Mouse (Mus musculus) gastrocnemius, adult 8-10 months (tissue): ENCODE data around the gene Iqce. TPM values are rescaled to one million over a fixed set of nuclear protein-coding genes. Genes with fewer than 3 reads are reported as not detected.

Experiments used
- DNase-seq, 2 experiments: peaks; one replicate each; pipeline ENCODE4 v3.0.0; 2022; ENCODE audit warnings: low spot score in 2 of 2
- total RNA-seq, 4 experiments: library from RNA; stranded (reverse); gene quantifications; 2 replicates each; pipeline ENCODE4 v1.2.4; 2022

Iqce gene
- 1 to 10 TPM; 1.0 to 2.9 (median 1.4) TPM for total RNA-seq

DNA sequence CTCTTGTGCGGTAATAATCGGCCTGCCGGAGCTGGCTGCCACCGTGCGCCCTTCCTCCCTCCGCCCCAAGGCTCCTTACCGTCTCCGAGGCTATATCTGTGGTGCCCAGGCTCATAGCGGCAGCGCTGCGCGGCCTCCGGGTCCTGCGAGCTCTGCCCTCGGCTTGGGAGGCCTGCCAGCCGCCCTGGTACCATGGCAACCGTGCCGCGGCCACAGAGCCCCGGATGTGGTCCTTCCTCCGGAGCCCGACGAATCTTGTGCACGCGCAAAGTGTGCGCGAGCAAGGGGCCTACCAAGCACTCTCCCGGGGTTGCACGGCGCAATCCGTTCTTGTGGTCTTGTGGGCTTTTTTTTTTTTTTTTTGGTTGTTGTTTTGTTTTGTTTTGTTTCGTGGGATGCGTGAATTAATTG is at the start of gene Iqce:
Iqce (minus strand) TSS at position 276 of the 411 bp plus-strand sequence.
- peak; percentile 86 to 90 for DNase-seq

DNA sequence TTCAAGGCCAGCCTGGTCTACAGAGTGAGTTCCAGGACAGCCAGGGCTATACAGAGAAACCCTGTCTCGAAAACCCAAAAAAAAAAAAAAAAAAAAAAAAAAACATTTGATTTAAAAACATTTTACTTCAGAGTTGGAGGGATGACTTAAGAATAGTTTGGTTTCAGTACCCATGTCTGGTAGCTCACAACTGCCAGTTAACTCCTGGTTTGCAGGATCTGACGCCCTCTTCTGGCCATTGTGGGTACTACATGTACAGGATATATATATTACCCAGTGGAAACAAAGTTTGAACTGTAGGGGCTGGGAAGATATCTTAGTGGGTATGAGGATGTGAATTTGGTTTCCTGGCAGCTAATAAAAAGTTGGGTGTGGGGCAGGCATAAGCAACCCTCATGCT is 48.7 kb upstream of the Iqce start:
- no peak for DNase-seq

DNA sequence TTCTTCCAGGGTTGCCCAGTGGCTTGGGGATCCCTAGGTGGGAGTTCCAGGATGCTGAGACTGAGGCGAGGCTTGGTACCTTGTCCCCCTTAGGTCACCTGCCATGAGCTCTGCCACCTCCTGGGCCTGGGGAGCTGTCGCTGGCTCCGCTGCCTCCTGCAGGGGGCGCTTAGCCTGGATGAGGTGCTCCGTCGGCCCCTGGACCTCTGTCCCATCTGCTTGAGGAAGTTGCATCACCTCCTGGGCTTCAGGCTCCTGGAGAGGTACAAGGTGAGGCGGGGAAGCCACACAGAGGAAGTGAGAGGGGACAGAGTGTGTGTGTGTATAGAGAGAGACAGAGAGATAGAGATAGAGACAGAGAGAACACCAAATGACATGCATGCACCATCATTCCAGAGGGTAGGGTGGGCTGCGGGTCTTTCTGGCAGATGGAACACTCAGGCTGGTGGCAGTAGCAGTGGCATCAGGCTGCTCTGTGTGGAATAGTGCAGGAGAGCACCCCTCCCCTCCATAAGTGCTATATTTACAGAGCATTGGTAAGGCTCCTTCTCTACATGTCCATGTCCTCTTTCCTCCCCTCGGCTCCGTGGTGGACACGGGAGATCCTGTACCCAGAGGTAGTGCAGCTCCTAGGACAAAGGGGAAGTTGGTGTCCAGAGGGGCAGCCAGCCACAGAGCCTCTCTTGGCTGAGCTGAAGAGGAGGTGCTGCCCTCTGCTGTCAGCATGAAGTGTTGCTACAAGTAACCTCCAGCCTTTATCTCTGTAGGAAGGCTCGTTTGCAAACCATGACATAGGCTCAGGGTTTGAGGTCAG is 47.1 kb upstream of the Iqce start:
- DNase-seq: peak; percentile 30 to 46

DNA sequence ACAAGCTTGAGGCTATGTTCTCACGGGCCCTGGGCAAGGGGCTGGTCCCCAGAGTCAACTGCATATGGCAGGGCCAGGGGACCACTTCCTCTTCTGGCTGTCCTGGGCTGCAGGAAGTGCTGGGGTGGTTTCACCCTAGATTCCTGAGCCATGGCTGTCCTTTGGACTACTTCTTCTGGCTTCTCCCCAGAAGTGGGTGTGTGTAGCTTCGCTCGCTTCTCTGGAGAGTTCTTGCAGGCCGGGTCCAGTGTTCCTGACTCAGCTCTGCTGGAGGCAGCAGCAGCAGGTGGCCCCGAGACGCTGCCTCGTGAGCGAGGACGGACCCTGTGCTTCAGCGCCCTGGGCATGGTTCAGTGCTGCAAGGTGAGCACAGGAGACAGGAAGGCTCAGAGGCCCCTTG is 46.2 kb upstream of the Iqce start:
- DNase-seq: no peak

DNA sequence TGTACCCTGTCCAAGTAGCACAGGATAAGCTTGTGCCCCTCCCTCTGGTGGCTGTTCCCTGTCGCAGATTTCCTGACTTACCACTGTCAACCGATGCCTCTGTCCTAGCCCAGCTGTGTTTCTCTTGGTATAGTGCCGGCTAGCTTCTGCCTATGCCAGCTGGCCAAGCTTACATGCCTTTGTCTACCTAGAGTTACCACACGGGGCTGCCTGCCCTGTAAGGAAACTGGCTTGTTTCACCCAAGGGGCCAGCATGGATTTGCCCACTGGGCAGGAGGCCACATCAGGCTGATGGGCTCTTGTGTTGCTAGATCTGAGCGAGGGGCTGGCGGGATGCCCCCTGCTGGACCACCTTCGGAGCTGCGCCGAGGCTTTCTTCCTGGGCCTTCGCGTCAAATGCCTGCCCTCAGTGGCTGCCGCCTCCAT is 41.5 kb upstream of the Iqce start:
- DNase-seq: no peak

DNA sequence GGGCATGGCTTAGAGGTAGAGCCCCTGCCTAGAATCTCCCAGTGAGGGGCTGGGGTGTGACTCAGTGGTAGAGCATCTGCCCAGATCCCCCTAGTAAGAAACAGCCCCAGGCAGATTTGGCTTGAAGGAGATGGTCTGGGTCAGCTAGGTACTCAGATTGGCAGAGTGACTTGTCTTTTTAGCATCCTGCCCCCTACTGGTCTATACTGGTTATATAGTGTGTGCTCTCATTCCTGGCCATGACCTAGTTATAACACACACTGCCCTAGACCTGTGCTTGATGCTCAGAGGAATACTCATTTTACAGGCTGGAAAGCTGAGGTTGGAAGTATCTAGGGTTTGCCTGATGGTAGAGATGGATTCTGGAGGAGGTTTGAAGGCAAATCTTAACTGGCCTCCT is 39.7 kb upstream of the Iqce start:
- DNase-seq: no peak

DNA sequence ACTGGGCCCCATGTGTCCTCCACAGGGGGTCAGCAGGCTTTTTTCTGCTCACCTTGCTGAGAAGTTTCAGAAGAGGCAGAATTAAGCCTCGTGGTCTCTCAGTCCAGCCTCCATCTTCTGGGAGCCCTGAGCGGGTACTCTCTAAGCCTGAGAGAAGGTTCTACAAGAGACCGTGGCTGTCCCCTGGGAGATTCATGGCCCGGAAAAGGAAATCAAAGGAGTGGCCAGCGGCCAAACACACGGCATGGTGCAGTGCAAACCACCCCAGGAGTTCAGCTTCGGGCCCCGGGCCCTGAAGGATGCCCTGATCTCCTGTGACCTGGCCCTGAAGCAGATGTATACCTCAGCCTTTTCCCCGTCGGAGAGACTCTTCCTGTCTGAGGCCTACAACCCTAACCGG is 38.9 kb upstream of the Iqce start:
- DNase-seq: no peak

DNA sequence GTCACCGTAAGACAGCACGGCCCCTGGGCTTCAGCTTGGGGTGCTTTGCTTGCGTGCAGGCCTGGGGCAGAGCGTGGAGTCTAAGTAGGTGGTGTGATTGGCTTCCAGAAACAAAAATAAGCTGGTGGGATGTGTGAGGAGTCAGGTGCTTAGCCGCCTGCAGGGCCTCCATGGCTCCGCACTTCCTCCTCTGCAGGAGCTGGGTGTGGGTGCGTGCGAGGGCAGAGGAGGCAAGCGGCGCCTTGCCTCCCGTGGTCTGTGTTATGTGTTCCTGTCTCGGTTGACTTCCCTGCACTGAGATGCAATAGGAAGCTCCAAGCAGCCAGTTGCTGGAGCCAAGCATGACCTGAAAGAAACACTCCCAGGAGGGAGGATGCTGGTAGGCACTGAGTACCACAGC is 37.6 kb upstream of the Iqce start:
- no peak for DNase-seq

DNA sequence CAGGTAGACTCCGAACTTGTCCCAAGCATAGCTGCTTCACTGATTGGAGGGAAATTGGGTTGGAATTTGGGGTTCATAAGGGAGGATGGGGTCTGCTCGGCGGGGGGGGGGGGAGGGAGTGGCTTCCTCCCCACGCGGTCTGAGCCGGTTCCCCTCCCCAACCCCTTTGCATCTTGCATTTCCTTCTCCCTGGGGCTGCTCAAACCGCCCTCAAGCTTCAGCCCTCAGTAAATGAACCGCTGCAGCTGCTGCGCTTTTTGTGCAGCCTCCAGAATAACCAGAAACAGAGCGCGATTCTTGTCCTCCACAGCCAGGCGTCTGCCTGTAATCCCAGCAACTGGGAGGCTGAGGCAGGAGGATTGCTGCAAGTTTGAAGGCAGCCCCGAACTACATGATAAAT is 34.0 kb upstream of the Iqce start:
- no peak for DNase-seq

DNA sequence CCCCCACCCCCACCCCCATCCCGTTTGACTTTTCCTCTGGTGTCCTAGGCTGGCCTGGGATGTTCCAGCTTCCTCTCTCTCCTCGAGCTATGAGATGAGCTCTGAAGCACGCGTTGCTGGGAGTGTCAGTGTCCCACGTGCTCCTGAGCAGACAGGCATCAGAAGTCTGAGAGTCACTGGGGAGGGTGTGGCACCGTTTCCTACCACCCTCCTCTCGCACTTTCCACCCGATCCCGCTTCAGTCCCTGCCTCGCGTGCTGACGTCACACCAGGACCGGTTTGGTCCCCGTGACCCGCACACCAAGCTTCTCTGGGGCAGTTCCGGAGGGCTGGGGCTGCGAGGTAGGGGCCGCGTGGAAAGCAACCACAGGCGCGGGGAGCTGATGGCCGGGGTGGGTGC is 33.1 kb upstream of the Iqce start:
- DNase-seq: no peak

DNA sequence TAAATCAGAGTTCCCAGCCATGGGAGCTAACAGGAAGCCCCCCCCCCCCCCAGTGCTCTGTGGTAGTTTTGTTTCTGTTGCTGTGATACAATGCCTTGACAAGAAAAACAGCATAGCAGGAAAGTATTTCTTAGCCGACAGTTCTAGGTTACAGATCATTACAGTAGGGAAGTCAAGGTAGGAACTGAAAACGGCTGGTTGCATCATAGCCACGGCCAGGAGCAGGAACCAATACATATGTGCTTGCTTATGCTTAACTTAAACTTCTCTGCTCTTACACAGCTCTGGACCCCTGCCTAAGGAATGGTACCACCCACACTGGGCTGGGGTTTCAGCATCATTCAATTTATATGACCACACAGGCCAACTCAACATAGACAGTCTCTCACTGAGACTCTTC is 31.2 kb upstream of the Iqce start:
- no peak for DNase-seq

DNA sequence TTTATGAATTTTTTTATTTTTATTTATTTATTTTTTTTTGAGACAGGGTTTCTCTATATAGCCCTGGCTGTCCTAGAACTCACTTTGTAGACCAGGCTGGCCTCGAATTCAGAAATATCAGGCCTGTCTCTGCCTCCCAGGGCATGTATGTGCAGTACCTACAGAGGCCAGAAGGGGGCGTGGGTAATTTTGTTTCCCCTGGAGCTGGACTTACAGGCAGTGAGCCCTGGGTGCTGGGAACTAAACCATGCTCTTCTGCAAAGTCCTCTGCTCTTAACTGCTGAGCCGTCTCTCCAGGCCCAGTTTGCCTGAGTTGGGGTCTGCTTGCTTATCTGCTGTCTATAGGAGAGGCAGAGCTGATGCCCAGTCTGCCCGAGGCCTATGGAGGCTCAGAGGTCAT is 30.0 kb upstream of the Iqce start:
- DNase-seq: no peak

DNA sequence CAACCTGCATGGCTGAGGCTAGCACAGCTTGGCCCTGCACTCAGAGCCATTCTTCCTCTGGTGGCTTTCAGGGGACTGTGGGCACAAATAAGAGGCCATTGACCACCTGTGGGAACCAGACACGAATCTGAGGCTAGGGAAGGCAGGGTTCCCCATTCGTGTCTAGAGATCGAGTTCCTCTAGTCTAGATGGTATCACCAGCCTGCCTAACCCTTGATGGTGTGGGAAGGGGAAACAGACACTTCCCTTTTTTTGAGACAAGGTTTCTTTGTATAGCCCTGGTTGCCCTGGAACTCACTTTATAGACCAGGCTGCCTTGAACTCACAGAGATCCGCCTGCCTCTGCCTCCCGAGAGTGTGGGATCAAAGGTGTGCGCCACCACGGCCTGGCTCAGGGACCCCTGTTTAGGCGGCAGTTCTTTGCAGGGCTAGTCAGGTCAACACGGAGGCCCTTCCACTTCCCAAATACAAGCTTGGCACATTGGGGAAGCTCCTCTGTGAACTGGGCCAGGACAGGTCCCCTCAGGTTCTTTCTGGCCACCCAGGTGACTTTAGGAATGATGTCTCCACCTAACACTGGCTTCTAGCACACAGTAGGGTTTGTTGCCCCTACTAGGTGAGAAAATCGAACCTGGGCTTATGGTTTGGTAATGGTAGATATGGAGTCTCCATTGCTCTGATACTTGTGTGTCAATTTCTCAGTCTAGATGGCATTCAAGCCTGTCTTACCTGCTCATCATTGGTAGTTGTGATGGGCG is 29.0 kb upstream of the Iqce start:
- DNase-seq: no peak

DNA sequence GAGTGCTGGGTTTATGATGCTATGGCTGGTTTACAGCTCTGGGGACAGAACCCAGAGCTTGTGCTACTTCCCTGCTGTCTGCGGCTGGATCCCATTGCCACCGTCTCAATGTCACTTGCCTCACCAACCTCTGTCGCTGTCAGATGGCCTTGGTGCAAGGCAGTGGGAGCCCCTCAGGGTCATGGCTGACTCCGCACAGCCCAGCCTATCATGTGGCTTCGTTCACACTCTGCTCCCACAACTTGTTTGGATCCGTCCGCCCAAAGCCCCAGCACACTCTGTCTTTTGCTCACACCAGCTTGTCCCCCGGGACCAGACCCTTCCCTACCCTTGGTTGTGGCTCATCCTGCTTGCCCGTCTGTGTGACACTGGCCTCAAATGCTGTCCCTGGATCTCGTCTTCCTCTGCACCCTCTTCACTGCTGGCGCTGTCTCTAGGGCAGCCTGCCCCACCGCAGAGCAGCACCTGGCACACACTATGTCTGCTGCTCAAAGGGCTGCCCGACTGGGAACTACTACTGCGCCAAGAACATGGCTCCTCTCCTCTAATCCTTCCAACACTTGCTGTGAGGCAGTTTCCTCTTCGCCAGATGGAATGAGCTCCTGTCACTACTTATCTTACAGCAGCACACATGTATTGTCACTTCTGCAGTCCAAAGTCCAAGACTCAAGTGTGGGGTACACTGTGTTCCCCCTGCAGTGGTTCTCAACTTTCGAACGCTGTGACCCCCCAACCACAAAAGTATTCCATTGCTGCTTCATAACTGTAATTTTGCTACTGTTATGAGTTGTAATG is 25.0 kb upstream of the Iqce start:
- no peak for DNase-seq

DNA sequence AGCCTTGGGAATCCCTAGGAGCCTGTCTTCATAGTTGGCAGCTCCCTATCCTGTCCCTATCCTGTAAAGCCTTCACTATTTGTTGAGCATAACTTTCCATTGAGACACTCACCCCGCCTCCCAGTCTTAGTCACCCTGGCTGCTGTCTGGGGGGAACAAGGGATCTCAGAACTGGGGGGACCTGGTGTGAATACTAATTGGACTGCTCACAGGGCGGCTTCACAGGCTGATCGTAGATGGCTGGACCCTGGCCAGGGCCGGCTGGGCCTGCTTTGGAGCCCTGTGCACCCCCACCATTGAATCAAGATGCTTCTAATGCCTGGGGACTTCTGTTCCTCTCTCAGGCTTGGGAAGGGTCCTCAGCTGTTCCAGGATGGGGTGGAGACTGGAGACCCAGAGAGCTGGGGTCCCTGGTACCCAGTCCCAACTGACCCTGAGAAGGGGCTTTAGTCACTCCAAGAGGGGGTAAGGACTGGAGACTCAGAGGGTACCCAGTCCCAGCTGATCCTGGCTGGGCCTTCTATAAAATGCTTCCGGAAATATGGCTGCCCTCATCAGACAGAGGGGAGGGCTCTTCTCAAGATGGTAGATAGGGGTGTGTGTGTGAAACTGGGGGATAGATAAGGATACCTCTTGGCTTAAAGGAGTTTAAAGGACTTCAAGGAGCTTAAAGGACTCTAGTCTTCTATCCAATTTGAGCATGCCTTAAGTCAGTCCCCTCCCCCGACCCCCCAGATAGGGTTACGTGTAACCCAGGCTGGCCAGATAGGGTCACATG is 24.1 kb upstream of the Iqce start:
- no peak for DNase-seq

DNA sequence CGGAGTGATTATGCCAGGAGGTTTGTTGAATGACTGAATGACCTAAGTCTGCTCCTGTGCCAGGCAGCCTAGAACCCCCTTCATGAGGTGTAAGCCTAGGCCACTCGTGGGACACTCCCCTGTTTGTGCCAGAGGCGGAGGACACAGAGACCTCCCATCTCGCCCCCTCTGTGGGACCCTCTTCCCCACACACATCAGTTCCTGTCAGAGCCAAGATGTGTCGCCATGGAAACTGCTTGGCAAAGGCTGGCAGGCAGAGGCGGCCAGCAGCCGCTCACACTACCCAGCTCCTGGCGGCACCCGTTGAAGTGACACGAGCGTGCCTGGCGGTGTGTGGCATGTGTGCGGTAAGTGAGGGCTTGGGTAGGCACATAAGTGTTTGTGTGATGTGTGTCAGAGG is 21.6 kb upstream of the Iqce start, which contains the start of gene Amz1:
Amz1 (plus strand) TSS at position 306 of the 400 bp plus-strand sequence.
- no peak for DNase-seq

DNA sequence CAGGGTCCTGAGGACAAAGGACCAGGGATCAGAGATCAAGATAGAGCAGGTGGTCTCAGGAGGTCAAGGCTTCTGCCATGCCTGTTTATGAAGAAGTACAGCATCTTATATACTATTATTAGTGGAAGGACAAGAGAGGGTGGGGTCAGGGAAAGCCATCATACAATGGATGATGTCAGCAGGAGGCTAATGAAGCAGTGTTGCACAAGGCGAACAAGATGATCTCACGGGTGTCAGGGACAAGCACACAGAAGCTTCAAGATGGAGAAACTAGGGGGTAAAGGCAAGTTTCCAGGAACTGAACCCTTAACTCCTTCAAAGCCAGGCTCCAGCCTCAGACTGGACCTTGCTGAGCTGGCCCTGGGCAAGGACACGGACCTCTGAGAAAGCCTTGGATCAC is 19.9 kb upstream of the Iqce start:
- DNase-seq: no peak

DNA sequence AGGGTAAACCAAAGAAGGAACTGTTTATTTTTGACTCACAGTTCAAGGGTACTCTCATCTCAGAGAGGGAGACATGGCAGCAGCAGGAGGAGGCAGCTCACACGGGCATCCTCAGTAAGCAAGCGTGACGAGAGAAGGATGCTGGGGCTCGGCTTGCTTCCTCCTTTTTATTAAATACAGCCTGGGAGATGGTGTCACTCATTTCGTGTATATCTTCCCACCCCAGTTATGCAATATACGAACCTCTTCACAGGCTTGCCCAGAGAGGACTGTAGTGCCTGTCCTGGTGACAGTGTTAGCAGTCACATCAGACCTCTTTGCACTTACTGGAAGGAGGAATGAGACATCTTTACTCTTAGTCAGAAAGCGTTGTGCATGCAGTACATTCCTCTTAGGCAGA is 18.6 kb upstream of the Iqce start:
- no peak for DNase-seq

DNA sequence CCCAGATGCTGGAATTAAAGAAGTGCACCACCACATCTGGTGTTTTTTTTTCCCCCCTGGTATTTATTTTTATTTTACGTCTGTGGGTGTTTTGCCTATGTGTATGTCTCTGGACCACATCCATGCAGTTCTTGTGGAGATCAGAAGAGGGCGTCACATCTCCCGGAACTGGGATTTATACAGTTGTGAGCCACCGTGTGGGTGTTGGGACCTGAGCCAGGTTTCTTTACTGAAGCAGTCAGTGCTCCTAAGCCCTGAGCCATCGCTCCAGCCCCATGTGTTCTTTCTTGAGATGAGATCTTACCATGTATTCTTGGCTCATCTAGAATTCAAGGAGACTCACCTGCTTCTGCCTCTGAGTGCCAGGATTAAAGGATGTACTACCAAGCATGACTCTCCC is 8.9 kb upstream of the Iqce start:
- no peak for DNase-seq

DNA sequence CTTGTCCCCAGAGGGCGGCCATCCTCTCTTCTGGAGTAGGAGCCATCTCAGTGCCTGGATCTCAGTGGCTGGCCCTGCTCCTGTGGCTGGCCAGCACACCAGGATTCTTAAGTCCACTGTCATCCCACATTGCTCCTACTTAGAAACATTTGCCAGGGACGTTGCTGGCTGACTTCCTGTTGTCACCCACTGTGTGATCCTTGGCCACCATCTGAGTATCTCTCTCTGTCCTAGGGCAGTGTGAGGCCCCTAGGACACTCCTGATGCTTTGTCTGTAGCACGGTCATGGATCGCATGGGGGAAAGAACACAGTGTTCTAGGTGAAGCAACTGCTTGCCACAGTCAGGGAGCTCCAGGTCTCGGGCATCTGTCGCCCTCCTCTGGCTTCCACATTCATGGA is 8.1 kb upstream of the Iqce start:
- no peak for DNase-seq

DNA sequence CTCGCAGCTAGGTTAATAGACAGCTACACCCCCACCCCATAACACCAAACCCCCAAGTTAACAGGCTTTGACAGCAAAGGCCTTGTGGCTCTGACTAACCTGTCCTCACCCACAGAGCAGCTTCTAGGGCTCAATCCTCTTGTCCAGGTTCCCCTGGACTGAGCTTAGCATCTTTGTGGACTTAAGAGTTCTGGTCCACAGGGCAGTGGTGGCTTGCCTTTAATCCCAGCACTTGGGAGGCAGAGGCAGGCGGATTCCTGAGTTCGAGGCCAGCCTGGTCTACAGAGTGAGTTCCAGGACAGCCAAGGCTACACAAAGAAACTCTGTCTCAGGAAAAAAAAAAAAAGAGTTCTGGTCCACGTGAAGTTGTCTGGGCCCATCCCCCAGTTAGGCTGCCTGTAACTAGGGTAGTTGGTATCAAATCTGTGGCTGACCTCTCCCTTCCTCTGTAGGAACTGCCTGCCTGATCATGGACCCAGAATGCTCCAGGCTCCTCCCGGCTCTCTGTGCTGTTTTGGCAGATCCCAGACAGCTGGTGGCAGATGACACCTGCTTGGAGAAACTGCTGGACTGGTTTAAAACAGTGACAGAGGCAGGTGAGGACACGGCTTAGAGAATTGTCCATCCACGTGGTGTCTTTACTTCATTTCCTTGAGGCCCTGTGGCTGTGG is 3.5 kb upstream of the Iqce start:
- DNase-seq: no peak
